Mouse (Mus musculus) cerebral cortex, adult 2 months (tissue): ENCODE data around the gene Tnmd.

Source experiments
- WGBS: fragments of 180-500 bp; shearing (Covaris S2); methylation state at CpG from one replicate; pipeline ENCODE4 v1.1.7; 2018; 5-methylcytosine and 5-hydroxymethylcytosine counted together

Gene Tnmd

DNA sequence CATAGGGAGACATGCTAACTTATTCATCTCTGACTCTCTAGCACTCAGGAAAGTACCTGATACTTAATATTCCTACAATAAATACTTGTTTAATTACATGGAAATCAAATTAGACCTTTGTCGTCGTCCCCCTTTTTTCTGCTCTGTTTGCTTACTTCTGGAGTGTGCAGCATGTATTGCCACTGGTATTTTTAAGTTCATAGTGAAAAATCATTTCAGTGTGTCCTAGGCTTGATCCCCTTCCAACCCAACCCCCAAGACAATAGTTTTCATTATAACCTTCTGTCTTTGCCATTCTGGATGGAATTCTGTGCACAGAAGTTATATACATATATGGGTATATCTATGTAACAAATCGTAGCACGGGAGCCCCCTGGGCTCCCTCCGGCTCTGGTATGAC lies at the start of gene Tnmd:
Tnmd (plus strand) TSS at position 301 of the 400 bp plus-strand sequence.
- WGBS, result 80% methylated on average over 5 of the region's 5 CpGs

DNA sequence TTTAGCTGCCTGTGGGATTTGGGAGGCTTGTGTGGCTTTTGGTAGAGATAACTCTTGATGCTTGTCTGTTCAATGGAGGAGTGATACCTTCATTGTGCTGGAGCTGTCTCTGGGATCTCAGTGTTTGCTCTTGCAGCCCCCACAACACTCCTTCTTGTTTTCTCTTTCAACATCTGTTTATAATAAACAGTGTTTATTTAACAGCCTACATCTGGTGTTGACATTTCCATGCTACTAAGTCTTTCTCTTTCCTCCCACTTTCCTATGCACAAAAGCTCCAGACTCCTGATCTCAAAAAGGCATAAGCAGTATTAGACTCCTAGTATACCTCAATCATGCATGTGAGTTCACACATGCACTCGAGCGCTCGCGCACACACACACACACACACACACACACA lies 2.9 kb downstream of the Tnmd start:
- WGBS, result 92% methylated on average over 4 of the region's 4 CpGs

- 85% methylated on average over 6 of the region's 6 CpGs for WGBS
Observed at GRCm38 (mm10) chrX:133869743-133870142, 19.0 kb downstream of the Tnmd start.

- 61% methylated on average over 3 of the region's 3 CpGs for WGBS
Observed at GRCm38 (mm10) chrX:133887308-133887707, 36.5 kb downstream of the Tnmd start.

DNA sequence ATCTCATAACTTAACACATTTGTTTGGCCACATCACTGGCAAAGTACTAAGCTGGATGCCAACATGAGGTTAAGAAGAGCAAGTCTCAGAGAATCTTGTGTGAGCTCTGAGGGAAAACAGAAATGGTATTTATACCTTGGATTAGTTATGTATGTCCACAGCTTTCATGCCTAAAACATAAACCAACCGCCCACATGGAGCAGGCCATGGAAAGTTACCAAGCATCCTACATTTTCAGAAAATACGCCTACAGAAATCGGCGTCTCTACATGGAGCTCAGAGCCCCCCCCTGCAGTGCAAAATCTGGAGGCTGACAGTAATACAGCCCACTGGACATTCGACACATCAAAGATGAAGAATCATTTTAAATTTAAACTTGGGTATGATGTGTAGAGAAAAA lies 37.3 kb downstream of the Tnmd start:
- 57% methylated on average over 5 of the region's 5 CpGs for WGBS

GRCm38 (mm10) chrX:133898014-133898542 lies 47.3 kb downstream of the Tnmd start, which contains the start of gene Tspan6:
Gene Tspan6 (minus strand): TSS chrX:133898429.
- 8% methylated on average over 33 of the region's 33 CpGs for WGBS

- 38% methylated on average over 3 of the region's 3 CpGs for WGBS
Observed at GRCm38 (mm10) chrX:133908261-133908660, 57.5 kb downstream of the Tnmd start, which contains the start of gene Srpx2. Gene Srpx2 (plus strand): TSS chrX:133908426.

DNA sequence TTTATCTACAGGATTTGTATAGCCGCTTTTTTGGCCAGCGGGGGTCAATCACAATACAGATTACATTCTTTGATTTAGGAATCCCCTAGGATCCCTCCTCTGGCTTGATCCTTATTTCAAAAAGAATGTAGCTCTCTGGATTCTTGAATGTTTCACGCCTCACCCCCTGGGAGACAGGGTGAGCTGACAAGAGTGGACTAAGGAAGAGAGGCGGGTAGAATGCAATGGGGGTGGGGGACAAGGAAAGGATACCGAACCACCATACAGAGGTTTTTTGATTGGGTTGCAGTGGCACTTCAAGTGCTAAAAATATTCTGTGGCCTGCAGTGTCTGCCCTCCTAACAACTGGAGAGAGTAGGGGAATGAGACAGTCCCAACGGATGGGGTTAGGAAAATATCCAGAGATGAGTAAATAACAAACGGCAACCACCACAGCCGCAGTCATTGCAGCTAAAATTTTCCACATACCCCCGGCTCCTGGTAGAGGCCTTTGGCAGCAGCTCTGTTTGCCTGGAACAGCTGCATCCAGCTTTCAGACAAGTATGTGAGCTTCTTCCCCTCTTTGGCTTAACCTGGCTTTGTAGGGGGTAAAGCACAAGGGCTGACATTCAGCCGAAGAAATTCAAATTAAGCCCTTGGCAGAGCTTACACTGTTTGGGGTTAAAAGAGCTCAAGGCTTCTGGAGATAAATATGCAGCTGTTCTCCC lies 60.8 kb downstream of the Tnmd start:
- WGBS, result 62% methylated on average over 10 of the region's 10 CpGs

DNA sequence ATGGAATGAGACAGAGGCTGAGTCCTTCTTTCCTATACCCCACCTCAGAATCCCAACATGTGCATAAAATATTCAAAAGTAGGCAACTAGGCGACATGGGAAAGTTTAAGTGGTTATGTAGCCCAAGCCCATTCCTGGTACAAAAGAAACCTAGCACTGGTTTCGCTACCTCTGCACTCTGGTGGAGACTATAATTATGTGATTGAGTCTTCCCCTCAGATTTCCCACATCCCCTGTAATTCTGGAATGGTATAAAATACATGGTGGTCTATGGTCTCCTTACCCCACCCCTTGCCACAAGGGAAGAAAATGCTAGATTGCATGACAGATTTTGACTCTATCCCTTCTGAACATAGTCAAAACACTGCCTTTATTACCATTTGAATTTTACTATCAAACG lies 62.2 kb downstream of the Tnmd start:
- 95% methylated on average over 3 of the region's 3 CpGs for WGBS

DNA sequence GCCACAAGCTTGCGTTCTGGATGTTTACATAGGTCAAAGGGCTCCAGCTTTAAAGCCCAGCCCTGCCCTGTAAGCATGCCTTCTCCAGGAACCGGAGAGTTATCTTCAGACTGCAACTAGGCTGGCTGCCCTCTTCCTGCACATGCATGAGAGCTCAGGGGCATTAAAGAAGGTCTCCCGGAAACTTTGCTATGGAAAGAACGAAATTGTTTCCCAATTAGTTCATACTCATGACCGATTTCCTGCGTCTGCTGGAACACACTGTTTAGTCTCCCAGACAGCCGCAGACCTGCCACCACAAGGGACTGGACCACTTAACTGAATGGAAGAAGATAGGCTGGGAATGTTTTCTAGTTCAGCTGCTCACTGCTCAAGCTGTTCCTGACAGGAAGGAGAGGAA lies 63.4 kb downstream of the Tnmd start:
- 68% methylated on average over 7 of the region's 7 CpGs for WGBS
